Mouse (Mus musculus) adrenal gland, adult 8-10 months (tissue): ENCODE measurements around the gene Plekhb2. TPM values are rescaled to one million over a fixed set of nuclear protein-coding genes. Genes with fewer than 3 reads are reported as not detected.

ENCODE experiments used
- DNase-seq: peaks from one replicate; pipeline ENCODE4 v3.0.0; 2022
- total RNA-seq, 4 experiments: library from RNA; stranded (reverse); gene quantifications; 2 replicates each; pipeline ENCODE4 v1.2.4; 2022

The Plekhb2 gene
- total RNA-seq = 100 to 1,000 TPM; 196 to 281 (median 226) TPM

DNA sequence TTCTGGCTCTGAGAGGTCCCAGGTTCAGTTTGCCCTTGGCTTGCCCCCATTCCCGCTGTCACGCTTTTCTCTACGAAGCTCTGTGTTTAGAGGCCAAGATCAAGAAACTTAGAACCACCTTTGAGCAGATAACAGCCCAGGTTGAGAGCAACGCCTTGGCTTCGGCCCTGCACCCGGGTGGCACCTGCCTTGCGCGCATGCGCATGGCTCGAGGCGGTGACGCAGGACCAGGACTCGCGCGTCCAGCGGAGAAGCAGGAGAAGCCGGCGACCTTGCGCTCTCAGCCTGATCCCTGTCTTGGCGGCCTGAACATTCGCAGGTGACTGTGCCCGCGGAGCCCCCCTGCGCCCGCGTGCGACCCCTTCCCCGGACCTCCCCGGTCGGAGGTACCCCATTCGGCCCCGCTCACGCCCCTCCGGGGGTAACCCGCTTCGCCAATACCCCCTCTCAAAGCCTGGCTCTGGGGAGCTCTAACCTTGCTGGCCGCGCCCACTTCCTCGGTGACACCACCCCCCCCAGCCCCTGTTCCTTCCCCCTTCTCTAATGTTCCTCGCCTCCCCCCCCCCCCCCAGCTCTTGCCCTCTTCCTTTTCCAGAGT lies at the start of gene Plekhb2:
Gene Plekhb2 (plus strand): TSS at position 232 of the 598 bp plus-strand sequence.
- peak; percentile 91 for DNase-seq

- peak; percentile 73 for DNase-seq
Observed at GRCm38 (mm10) chr1:34801616-34802289, 48.0 kb upstream of the Plekhb2 start.

GRCm38 (mm10) chr1:34802290-34802642 lies 47.5 kb upstream of the Plekhb2 start:
- no peak for DNase-seq

GRCm38 (mm10) chr1:34804863-34805262 lies 44.9 kb upstream of the Plekhb2 start:
- no peak for DNase-seq

GRCm38 (mm10) chr1:34805931-34806520 lies 43.8 kb upstream of the Plekhb2 start:
- DNase-seq = no peak

DNA sequence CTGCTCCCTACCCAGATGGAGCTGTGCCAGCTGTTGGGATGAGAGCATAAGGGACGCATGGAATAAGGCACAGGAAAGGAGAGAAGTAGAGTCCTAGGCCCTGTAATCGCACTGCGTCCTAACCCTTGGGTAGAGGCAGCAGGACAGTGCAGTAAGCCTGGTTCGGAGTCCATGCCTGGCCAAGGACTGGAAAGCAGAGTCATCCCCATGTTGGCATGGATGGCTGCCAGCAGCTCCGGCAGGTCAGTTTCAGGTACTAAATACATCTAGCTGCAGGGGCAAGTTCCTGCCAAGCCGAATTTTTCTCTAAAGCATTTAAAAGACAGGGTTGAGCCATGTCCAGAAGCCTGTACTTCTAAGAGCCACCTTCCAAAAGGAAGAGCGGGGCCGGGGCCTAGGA lies 41.3 kb upstream of the Plekhb2 start:
- no peak for DNase-seq

DNA sequence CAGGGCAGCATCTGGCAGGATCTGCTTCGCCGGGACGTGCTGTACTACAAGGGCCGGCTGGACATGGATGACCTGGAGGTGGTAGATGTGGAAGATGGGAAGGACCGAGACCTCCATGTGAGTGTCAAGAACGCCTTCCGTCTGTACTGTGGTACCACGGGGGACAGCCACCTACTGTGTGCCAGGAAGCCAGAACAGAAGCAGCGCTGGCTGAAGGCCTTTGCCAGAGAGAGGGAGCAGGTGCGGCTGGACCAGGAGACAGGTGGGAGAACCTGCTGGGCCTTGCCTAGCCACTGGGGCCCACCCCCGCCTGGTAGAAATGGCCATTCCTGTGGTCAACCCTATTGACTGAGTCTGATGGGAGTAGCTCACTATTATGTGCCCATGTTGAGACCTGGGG lies 39.5 kb upstream of the Plekhb2 start:
- no peak for DNase-seq

GRCm38 (mm10) chr1:34811035-34811434 lies 38.7 kb upstream of the Plekhb2 start:
- no peak for DNase-seq

- no peak for DNase-seq
Observed at GRCm38 (mm10) chr1:34811581-34811980, 38.2 kb upstream of the Plekhb2 start.

DNA sequence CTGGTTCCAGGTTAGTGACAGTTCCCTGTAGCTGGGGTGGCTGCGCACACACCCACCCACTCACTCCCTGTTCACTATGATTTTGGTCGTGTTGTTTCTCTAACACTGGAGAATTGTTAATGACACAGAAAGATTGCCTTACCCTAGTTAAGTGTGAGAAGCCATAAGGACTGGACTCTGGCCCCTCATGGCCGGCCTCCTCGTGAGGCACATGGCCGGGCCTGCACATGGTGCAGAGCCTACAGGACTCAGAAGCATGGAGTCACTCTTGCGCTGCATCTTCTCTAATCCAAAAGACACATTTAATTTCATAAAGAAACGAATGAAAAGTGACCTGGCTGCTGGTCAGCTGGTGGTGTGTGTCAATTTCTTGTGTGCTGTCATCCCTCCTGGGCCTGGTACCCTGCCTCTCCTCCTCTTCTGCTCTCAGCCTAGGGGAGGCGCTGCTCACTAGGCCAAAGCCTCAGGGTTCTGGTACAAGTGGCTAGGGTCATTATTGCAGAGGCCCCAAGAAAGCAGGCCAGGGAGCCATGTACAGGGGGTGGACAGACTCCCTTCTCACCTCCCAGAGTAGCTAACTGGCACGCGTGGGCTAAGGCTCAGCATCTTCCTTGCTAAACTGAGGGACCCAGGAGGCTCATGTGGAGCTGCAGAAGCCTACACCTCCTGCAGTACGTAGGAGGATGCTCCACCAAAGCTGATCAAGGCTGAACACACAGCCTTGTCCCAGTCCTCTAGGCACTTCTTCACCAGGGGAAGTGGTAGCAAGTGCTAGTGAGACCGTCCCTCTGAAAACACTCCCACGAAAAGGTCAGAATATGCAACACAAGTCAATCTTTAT lies 37.1 kb upstream of the Plekhb2 start:
- DNase-seq = no peak

DNA sequence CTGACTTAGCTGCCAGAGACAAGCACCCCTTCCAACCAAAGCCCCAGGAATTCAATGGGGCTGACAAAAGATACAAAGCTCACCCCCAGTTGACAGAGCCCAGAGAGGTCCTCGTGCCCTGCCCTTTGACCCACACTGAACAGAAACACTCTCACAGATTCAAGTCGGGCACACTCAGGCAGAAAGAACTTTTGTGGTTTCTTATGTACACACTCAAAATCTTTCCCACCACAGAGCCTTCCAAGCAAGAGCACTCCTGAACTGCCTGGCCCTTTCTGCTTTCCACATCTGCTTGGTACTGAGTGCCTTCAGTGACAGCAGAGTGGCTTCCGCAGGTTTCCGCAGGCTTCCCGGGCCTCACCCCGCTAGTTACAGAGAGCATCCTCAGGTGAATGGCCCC lies 33.9 kb upstream of the Plekhb2 start:
- DNase-seq = no peak

DNA sequence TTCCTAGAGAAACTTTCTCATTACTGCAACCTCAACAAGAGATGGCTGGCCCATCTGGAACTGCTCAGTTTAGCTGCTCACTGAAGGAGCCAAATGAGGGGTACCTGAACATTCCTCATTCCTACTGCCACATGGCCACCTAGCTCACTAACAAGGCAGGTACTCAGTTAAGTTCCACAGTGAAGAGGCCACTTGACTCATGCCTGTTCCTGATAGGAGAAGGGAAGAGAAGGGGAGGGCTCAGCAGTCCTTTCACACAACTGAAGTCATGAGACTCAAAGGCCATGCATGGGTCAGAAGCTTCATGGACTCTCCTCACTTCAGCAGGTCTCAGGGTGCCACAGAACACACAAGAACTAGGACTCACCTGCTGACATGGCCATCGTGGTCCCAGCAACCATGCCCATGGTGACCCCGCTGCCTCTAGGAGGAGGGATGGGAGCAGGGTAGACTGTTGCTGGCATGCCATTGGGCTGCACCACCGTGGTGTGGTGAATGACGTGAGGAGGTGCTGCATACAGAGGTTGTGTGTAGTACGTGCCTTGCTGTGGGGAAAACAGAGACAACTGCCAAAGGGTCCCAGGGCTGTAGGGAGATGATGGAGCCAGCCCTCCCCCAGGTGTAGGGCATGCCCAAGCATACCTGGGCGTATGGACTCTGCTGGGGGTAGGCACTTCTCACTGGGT lies 30.4 kb upstream of the Plekhb2 start:
- no peak for DNase-seq

- DNase-seq = no peak
Observed at GRCm38 (mm10) chr1:34821411-34821810, 28.4 kb upstream of the Plekhb2 start.

DNA sequence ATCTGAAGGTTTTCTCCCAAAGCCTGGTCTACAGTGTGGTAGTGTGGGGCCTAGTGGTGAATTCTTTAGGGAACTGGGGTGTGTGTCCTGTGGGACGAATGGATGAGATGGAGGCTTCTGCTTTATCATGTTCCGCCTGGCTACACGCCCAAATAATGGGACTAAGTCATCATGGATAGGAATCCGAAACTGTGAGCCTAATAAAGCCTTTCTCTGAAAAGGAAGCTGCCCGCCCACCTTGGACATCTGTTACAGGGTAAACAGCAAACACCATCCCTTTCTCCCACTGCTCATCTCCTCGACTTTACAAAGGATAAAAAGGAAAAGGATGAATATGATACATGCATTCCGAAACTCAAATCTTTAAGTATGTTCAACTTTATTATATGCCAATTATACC lies 27.8 kb upstream of the Plekhb2 start:
- DNase-seq = no peak

DNA sequence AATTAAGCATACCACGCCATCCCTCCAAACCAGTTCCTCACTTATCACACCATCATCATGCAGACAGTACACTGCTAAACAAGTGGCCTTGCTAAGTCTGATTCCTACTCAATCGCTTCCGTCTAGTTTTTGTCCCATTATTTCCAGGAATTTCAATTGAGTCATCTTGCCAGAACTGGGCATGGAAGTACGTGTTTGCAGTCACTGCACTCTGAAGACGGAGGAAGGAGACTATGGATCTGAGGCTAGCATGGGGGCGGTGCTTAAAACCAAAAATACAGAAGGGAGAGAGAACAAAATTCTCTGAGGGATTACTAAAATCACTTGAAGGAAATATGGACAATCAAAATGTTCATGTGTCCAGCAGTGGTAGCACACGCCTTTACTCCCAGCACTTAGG lies 27.0 kb upstream of the Plekhb2 start:
- DNase-seq = no peak

- no peak for DNase-seq
Observed at GRCm38 (mm10) chr1:34823353-34823752, 26.4 kb upstream of the Plekhb2 start.

DNA sequence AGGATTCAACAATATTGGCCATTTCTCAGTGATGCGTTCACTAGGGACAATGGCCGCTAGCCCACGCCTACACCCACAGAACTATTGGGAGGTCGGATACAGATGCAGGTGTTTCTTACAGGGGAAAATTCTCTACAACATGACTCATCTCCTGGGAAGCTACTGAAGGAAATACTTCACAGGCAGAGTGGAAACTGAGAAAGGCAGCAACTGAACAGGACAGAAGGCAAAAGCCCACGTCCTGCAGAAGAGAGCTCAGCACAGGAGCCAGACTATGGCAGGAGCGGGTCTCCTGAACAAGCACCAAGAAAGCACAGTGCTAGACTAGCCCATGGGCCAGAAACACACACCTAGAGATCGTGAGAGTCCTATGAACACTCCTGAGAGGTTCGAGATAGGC lies 25.6 kb upstream of the Plekhb2 start:
- no peak for DNase-seq

DNA sequence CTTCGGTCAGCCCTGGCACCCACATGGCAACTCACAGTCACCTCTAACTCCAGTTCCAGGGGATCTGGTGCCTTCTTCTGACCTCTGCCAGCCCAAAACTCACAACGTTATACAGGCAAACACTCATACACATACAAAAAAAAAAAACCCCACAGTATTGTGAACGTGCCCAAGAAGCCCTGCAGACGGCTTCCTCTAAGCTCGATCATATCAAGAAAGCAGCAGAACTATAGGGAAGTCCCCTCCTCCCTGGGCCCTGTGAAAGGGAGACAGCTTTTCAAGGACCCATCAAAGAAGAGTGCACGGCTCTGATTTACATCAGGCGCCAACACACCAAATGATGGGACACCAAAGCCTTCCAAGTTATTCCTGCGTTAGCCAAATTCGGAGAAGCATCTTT lies 23.9 kb upstream of the Plekhb2 start:
- no peak for DNase-seq

DNA sequence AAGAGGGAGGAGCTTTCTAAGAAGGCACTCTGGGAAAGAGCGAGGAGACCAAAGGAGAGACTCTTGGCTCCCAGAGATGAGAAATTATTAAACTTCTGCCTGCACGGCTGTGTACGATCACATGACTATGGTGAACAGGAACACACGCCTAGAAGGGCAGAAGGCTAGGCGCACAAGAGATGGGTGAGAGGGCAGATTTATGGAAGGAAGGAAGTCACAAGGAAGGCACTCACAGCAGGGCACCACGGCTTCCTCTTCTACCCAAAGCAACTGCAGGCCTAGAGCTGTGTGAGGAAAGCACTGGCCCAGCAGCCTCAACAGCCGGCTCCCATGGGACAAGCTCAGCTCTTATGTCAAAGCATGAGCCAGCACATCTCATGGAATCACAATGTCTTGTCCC lies 21.9 kb upstream of the Plekhb2 start:
- DNase-seq = no peak

DNA sequence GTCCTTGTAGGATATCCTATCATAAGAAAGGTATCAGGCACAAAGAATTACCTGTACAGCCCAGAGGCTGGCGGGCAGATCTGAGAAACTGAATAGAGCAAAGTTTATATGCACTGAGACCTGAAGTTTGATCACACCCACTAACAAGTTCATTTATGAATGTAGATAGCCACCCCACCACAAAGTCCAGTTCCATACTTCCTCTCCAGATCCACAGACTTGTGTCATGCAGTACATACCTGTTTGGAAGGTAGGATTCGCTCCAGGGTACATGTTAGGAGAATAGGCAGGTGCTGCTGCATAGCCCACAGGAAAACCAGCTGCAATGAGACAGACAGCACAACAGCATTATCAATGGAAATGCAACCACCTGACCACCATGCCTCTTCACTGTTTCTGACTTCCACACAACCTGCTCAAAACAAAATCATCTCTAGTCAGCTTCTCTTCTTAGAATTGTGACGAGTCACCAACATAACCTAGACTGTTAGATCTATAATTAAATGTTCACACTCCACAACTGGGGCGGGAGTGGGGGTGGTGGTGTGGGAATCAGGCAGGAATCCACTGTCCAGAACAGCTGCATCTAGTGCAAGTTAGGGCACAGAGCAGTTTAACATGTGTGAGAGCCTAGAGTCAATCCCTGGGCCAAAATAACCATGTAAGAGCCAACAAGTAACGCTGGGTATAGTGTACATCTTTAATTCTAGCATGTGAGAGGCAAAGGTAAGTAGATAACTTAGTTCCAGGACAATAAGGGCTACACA lies 21.1 kb upstream of the Plekhb2 start:
- DNase-seq = no peak

GRCm38 (mm10) chr1:34830934-34831333 lies 18.8 kb upstream of the Plekhb2 start:
- no peak for DNase-seq

DNA sequence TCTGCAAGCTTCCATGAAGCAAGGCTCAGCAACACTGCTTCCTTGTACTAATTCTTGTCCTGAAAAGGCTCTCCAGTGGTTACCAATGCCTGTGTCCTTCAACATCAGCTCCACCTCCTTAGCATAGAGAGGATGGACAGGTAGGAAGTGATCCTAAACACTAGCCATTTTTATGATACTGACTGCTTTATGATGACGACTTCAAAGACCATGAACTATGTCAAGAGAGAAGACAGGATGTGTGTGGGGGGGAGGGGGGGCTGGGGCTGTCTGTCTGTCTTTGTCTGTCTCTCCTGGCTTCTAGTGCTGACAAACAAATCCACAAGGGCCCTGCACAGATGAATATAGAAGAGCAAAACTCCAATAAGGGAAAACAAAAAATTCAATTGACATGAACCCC lies 18.4 kb upstream of the Plekhb2 start:
- DNase-seq = no peak
